Mouse (Mus musculus): ENCODE results near the gene Lax1. TPM values are rescaled to one million over a fixed set of nuclear protein-coding genes. Genes with fewer than 3 reads are reported as not detected.

Gene Lax1
- total and polyA plus RNA-seq, 3 experiments = 14.2 to 15.6 (median 14.9) TPM

- dilution Hi-C loops (cut with MboI; ENCODE audit: extremely low pct_ligation_motif_present, extremely low pct_unique_long_range_greater_than_20kb, low sequenced_read_pairs) (no loop called here), in situ Hi-C loops (cut with MboI; ENCODE audit: low pct_ligation_motif_present, low pct_unique_long_range_greater_than_20kb, low sequenced_read_pairs) (no loop called here)
- no peak for DNase-seq (ENCODE audit: extremely low read depth)
- Histone ChIP-seq H3K27ac (ENCODE audit: insufficient read depth, low read depth) (no peak overlapping the region), H3K9me3 (replicated peaks; ENCODE audit: low read length) (no peaks in the 10 kb centered on the region), H3K4me3 (replicated peaks in 1 of 3; ENCODE audit: low read depth in 2 of 3, low read length in 2 of 3, poor library complexity in 1 of 3) (no peak overlapping the region), H3K4me2 (ENCODE audit: insufficient read depth, low read depth, poor library complexity, severe bottlenecking) (no peak overlapping the region), H3K27me3 (replicated peaks) (no peaks in the 10 kb centered on the region), H3K36me3 (replicated peaks in 1 of 2; ENCODE audit: control insufficient read depth in 1 of 2, insufficient read depth in 1 of 2, low read length in 1 of 2) (peaks cover 36 to 83% of the 10 kb centered on the region in 2 experiments), H3K4me1 (ENCODE audit: control insufficient read depth in 1 of 2, insufficient read depth in 2 of 2) (peaks cover 14 to 42% of the 10 kb centered on the region in 2 experiments), H3K9ac (ENCODE audit: insufficient read depth, low read depth) (no peak overlapping the region), H3K79me2 (replicated peaks; ENCODE audit: control insufficient read depth, extremely low read depth, insufficient read depth, poor library complexity, severe bottlenecking) (no peaks in the 10 kb centered on the region)
- TF ChIP-seq NELFE (IDR thresholded peaks at IDR 0.05; ENCODE audit: low read depth, low read length) = no peak
- TF ChIP-seq MAZ (IDR thresholded peaks at IDR 0.05; ENCODE audit: low read depth, low read length) = no peak
- TF ChIP-seq IRF4 (IDR thresholded peaks at IDR 0.05; ENCODE audit: low read depth, low read length) = no peak
- no peak for TF ChIP-seq PAX5 (IDR thresholded peaks at IDR 0.05; ENCODE audit: low read length)
- TF ChIP-seq POLR2AphosphoS2 (IDR thresholded peaks at IDR 0.05; ENCODE audit: low read depth, low read length) = no peak
- no peak for TF ChIP-seq JUN (IDR thresholded peaks at IDR 0.05; ENCODE audit: insufficient read depth, low read depth, low read length)
- no peak for TF ChIP-seq ZC3H11A (IDR thresholded peaks at IDR 0.05; ENCODE audit: low read depth, low read length)
- TF ChIP-seq MEF2A (IDR thresholded peaks at IDR 0.05; ENCODE audit: borderline replicate concordance, low read depth, low read length) = no peak
- TF ChIP-seq USF1 (IDR thresholded peaks at IDR 0.05; ENCODE audit: low read depth, low read length) = no peak
- no peak for TF ChIP-seq ZKSCAN1 (IDR thresholded peaks at IDR 0.05; ENCODE audit: borderline replicate concordance, low read depth, low read length)
- no peak for TF ChIP-seq BHLHE40 (IDR thresholded peaks at IDR 0.05; ENCODE audit: low read depth, low read length)
- TF ChIP-seq POLR2A (IDR thresholded peaks at IDR 0.05; ENCODE audit: low read depth, low read length) = no peak
- no peak for TF ChIP-seq ELF1 (IDR thresholded peaks at IDR 0.05; ENCODE audit: low read depth, low read length)
- no peak for TF ChIP-seq GABPA (IDR thresholded peaks at IDR 0.05; ENCODE audit: insufficient replicate concordance, low read depth, low read length)
- no peak for TF ChIP-seq JUND (conservative IDR thresholded peaks at IDR 0.05; ENCODE audit: low read depth, low read length)
- no peak for TF ChIP-seq UBTF (IDR thresholded peaks at IDR 0.05; ENCODE audit: low read depth, low read length)
- no peak for TF ChIP-seq MAX (IDR thresholded peaks at IDR 0.05; ENCODE audit: low read length)
- TF ChIP-seq HCFC1 (IDR thresholded peaks at IDR 0.05; ENCODE audit: low read depth, low read length) = no peak
- no peak for TF ChIP-seq KAT2A (IDR thresholded peaks at IDR 0.05; ENCODE audit: insufficient replicate concordance, low read length)
- no peak for TF ChIP-seq E2F4 (IDR thresholded peaks at IDR 0.05; ENCODE audit: insufficient replicate concordance, low read depth, low read length)
These were observed 21.0 kb upstream of the Lax1 start for GRCm38 (mm10) chr1:133710895-133711294.

- Histone ChIP-seq H3K4me1 (ENCODE audit: control insufficient read depth in 1 of 2, insufficient read depth in 2 of 2) (peaks cover 14 to 42% of the 10 kb centered on the region in 2 experiments), H3K9me3 (replicated peaks; ENCODE audit: low read length) (no peaks in the 10 kb centered on the region), H3K4me2 (ENCODE audit: insufficient read depth, low read depth, poor library complexity, severe bottlenecking) (no peak overlapping the region), H3K27ac (ENCODE audit: insufficient read depth, low read depth) (no peak overlapping the region), H3K27me3 (replicated peaks) (no peaks in the 10 kb centered on the region), H3K4me3 (replicated peaks in 1 of 3; ENCODE audit: low read depth in 2 of 3, low read length in 2 of 3, poor library complexity in 1 of 3) (no peak overlapping the region), H3K36me3 (replicated peaks in 1 of 2; ENCODE audit: control insufficient read depth in 1 of 2, insufficient read depth in 1 of 2, low read length in 1 of 2) (peaks cover 26 to 78% of the 10 kb centered on the region in 2 experiments), H3K9ac (ENCODE audit: insufficient read depth, low read depth) (no peak overlapping the region), H3K79me2 (replicated peaks; ENCODE audit: control insufficient read depth, extremely low read depth, insufficient read depth, poor library complexity, severe bottlenecking) (no peaks in the 10 kb centered on the region)
- in situ Hi-C loops (cut with MboI; ENCODE audit: low pct_ligation_motif_present, low pct_unique_long_range_greater_than_20kb, low sequenced_read_pairs) (no loop called here), dilution Hi-C loops (cut with MboI; ENCODE audit: extremely low pct_ligation_motif_present, extremely low pct_unique_long_range_greater_than_20kb, low sequenced_read_pairs) (no loop called here)
- TF ChIP-seq ZC3H11A (IDR thresholded peaks at IDR 0.05; ENCODE audit: low read depth, low read length) (no peak), ELF1 (IDR thresholded peaks at IDR 0.05; ENCODE audit: low read depth, low read length) (no peak), GABPA (IDR thresholded peaks at IDR 0.05; ENCODE audit: insufficient replicate concordance, low read depth, low read length) (no peak), KAT2A (IDR thresholded peaks at IDR 0.05; ENCODE audit: insufficient replicate concordance, low read length) (no peak), TBP (conservative IDR thresholded peaks at IDR 0.05; ENCODE audit: low read depth, low read length) (no peak), MAX (IDR thresholded peaks at IDR 0.05; ENCODE audit: low read length) (no peak), MXI1 (IDR thresholded peaks at IDR 0.05; ENCODE audit: low read depth, low read length) (no peak), USF1 (IDR thresholded peaks at IDR 0.05; ENCODE audit: low read depth, low read length) (no peak)
- DNase-seq (ENCODE audit: extremely low read depth) = no peak
These were observed 19.4 kb upstream of the Lax1 start for GRCm38 (mm10) chr1:133709292-133709691.

All from CH12.LX (cell line).